ENCODE assay signal across 23 mouse cellular contexts in genomic region chr9:58162173-58162572, GRCm38 (mm10). TPM values are rescaled to one million over a fixed set of nuclear protein-coding genes. Genes with fewer than 3 reads are reported as not detected.
"Had no signal": no experiment of that assay in that cellular context is flagged by ENCODE, and none has a peak within 500 bp of the region (broad histone marks: within the 10 kb centered on the region; RNA-seq: fewer than 3 reads in every experiment).

No protein-coding gene starts in this region.

- ATAC-seq: midbrain, embryonic 16.5 days had no signal

- H3K9ac ChIP-seq: lung, embryonic 14.5 days; neural tube, embryonic 13.5 days; neural tube, embryonic 15.5 days; stomach, embryonic 15.5 days had no signal

- H3K9me3 ChIP-seq: neural tube, embryonic 15.5 days; stomach, embryonic 15.5 days had no signal

- H3K4me1 ChIP-seq: neural tube, embryonic 15.5 days had no signal

- DNase-seq: lung, adult 18-20 months; lung, embryonic 14.5 days; lung, postnatal 10 days; midbrain, embryonic 14.5 days; retina, postnatal 1 day; right cerebral cortex, adult 18-20 months; right cerebral cortex, postnatal 25 days; right cerebral cortex, postnatal 4 days; spleen, adult 18-20 months; thymus, adult 2 months; thymus, postnatal 25 days; thymus, postnatal 4 days had no signal

- H3K27ac ChIP-seq: neural tube, embryonic 13.5 days; neural tube, embryonic 15.5 days; stomach, embryonic 15.5 days; stomach, postnatal 0 days had no signal

- H3K27me3 ChIP-seq: neural tube, embryonic 15.5 days; stomach, embryonic 15.5 days had no signal

- H3K4me2 ChIP-seq: lung, embryonic 14.5 days; midbrain, embryonic 11.5 days; neural tube, embryonic 13.5 days; neural tube, embryonic 15.5 days; stomach, embryonic 15.5 days had no signal

- H3K36me3 ChIP-seq: neural tube, embryonic 13.5 days; neural tube, embryonic 15.5 days; stomach, embryonic 15.5 days had no signal

- H3K4me3 ChIP-seq: myocyte; neural tube, embryonic 13.5 days; neural tube, embryonic 15.5 days; stomach, embryonic 15.5 days had no signal

RNA-seq across cellular contexts. Expression of gene Islr, which starts 41.9 kb away (rescaled TPM):
- total RNA-seq: megakaryocyte-erythroid progenitor cell, adult 5-6 weeks had no signal

RNA-seq across cellular contexts. Expression of gene Islr2, which starts 41.9 kb away (rescaled TPM):
- total RNA-seq: megakaryocyte, adult 5-6 weeks had no signal
- polyA plus RNA-seq: liver, embryonic 16.5 days; lung, embryonic 14.5 days had no signal

RNA-seq across cellular contexts. Expression of gene Ccdc33, which starts 43.5 kb away (rescaled TPM):
- total RNA-seq: megakaryocyte, adult 5-6 weeks; megakaryocyte-erythroid progenitor cell, adult 5-6 weeks had no signal
- polyA plus RNA-seq: liver, embryonic 16.5 days; lung, embryonic 14.5 days; myocyte; small intestine, adult 2 months; stomach, postnatal 0 days had no signal
